Mouse (Mus musculus) T-helper 17 cell (primary cell): Measurements from ENCODE around the gene Dhrs7b.
"Not testable (repeated sequence)": the region's sequence is repeated elsewhere in the genome, so short reads cannot be mapped to it uniquely, and the experiment has no call there.

ENCODE experiments used
- in situ Hi-C, 2 experiments: fragments of 300-600 bp; cut with MboI, MseI; formaldehyde crosslinking; loops; 1 replicate in 1 of 2; 2 replicates in 1 of 2; pipeline ENCODE4 v1.15.1; 2025; ENCODE audit warnings: high pct_unique_total_duplicates in 2 of 2

Gene Dhrs7b

DNA sequence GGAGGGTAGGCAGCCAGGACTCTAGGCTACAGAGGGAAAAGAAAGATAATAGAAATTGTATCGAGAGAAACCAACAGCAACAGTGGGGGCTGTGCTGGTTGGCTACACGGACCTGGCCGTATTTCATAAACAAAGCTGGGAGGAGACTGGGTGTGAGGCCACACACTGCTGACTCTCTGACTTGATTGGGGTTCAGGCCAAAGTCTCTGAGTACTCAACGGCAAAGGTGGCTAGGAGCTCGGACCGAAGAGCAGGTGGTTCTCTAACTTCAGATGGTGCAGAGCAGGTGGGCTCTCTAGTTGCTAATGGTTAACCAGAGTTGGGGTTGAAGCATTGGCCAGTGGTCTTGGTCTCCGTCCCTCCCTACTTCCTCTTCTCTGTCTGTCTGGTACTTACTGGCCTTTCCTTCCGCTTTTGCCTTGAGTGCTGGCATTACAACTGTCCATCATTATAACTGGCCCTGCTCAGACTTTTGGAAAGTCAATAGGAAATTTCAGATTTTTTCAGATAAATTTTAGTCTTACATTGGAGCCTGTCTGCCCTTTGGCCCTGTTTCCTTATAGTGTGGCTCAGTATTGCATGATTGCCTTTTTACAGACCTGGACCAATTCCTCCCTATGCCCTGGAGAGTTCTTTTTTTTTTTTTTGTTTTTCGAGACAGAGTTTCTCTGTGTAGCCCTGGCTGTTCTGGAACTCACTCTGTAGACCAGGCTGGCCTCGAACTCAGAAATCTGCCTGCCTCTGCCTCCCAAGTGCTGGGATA, 7.4 kb downstream of the Dhrs7b start:
- in situ Hi-C loops = loop anchor here in 1 of 2 experiments (10.0 kb wide), 1 partner anchor 623 kb away; no protein-coding TSS in a partner anchor

DNA sequence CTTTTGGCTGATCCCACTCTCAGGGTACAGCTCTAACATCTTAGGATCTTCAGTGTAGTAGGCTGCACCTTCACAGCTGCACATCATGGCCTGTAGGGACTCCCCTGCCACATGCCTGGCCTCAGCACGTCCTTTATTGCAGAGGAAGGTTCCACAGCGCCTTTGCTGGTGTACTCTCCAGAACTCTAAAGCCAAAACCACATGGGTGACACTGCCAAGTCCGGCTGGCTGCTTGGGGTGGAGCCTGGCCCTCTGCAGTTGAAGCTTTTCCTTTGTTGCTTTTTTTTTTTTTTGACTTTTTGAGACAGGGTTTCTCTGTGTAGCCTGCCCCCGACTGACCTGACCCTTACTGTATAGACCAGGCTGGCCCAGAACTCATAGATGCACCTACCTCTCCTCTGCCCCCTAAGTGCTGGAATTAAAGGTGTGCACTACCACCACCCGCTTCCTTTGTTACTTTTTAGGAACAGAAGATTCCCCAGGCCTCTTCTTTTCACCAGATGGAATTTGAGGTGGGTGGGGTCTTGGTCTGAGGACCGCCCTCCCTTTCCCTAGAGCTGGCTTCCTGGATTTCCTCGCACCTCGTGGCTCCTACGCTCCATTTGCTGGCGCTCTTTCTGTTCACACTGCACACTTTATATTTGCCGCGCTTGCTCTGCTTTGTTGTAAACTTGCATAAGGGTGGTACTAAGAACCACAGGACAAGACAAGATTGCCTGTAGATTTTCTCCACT, 11.2 kb downstream of the Dhrs7b start:
- in situ Hi-C loops = no loop called here

DNA sequence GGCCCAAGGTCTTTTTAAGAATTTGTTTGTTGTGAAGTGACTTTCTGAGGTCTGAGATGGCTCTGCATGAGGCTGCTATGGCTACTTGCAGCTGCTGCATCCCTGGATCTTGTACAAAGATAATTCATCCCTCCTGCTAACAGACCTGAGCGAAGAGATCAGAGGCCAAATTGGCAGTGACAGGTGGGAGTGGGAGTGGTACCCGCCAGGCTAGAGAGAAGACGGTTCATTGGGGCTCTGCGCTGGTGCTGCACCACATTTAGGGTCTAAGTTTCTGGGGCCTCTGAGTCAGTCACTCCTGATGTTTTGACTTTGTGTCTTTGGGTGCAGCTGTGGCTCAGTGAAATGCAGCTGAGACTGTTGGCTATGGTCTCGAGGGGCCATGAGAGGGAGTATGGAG, 13.0 kb downstream of the Dhrs7b start:
- in situ Hi-C loops = no loop called here

DNA sequence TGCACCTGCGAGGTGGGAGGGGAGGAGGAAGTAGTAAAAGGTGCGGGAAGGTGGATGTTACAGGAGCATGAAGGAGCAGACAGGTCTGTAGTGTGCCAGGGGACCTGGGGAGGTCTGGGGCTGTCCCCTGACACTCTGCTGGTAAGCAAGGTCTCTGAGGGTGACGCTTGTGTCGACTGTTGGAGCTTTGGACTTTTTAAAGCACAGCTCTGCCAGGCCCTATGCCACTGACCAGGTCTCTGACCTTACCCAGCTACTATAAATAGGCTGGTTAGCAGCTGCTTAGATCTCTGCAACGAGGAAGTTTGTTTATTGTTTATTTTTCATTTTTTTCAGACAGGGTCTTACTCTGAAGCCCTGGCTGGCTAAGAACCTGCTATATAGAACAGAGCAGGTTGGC, 15.0 kb downstream of the Dhrs7b start:
- in situ Hi-C loops = no loop called here

DNA sequence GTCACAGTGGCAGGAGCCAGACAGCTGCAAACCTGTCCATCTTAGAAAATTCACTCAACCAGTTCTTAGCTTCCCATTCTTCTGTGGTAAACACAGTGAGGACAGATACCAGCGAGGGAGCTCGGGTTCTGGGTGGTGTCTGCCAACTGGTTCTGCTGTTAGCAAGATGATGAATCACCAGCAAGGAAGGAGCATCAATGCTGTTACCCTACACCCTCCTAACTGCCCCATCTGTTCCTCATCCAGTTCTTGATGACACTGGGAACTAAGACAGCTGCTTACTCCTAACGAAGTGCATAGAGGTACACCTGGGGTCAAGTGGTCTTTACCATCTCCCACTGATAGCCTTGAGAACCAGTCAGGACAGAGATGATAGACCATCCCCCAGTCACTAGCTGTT, 26.2 kb downstream of the Dhrs7b start:
- in situ Hi-C loops = no loop called here

DNA sequence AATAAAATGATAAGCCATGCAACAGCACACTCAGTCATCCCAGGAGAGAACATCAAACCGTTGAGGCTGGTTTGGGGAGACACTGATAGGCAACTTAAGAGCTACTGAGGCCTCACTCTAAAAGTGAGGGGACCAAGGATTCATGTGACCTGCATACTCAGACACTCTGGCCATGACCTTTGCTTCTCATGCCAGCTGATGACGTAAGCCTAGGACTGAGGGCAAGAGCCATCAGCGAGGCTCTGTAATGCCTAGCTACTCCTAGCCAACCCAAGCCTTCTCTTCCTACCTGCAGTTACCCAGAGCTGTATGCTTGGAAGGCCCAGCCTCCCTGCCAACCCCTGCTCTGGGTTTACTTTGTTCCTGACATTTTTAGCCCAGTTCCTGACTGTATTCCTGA, 31.6 kb downstream of the Dhrs7b start:
- in situ Hi-C loops = no loop called here

DNA sequence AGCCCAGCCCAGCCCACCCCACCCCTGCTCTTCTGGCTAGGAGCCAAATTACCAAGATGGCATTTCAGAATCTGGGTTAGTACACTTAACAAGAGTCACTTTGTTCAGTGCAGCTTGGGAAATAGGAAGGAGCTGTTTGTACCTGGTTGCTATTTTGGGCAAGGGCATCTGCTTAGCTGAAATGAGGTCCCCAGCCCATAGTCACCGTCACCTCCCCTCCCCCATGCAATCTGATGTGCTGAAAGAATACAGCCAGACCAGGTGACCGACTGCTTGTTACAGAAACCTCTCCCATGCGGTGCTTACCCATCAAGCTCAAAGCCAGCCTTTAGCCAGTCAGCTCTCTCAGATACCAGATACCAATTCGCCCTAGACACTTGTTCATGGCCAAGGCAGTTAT, 32.8 kb downstream of the Dhrs7b start:
- in situ Hi-C loops = no loop called here

DNA sequence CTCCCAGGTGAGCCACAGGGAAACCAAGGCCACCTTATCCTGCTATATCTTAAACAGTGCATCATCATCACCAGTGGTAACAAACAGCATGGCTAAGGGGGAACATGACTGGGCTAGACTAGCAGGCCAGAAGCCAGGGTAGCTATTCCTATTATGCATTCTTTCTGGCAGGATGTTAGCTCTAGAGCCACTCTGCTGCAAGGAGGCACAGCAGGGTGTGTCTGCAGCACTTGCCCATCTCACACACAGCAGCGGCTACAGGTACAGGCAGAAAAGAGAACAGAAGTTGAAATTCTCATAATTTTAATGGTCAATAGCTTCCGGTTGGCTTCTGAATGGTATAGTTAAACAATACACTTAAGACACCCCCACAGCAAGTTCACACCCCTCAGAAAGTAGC, 33.7 kb downstream of the Dhrs7b start:
- in situ Hi-C loops = no loop called here

DNA sequence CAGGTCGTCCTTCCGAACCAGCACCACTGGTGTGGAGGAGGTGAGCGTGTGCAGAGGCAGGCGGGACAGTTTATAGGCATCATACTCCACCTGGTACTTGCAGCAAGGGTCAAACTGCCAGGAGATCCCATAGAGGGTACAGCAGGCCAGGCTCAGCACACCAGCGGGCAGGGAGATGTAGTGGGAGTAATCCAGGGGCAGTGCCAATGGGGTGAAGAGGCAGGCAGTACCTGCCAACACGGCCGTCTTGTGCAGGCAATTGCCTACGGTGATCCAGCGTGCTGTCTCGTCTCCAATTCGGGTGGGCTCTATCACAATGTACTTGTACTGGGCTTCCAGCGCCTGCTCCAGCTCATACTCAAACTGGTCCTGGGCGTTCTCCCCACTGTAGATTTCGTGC, 34.5 kb downstream of the Dhrs7b start:
- in situ Hi-C loops = no loop called here

DNA sequence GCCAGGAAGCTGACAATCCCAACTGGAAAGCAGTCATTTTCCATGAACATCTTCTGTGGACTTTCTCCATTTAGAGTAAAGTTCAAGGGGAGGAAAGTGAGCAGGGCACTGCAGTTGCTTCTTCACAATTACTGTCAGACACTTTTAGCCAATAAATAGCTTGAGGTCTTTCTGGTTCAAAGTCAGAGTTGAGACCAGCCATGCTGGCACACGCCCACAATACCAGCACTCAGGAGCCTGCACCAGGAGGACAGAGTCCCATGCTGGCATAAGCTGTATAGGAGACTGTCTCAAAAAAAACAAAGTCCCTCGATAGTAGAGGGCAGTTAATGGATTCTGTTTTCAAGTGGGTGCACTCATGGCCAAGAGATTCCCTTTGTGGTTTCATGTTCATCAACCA, 35.6 kb downstream of the Dhrs7b start:
- in situ Hi-C loops = no loop called here

DNA sequence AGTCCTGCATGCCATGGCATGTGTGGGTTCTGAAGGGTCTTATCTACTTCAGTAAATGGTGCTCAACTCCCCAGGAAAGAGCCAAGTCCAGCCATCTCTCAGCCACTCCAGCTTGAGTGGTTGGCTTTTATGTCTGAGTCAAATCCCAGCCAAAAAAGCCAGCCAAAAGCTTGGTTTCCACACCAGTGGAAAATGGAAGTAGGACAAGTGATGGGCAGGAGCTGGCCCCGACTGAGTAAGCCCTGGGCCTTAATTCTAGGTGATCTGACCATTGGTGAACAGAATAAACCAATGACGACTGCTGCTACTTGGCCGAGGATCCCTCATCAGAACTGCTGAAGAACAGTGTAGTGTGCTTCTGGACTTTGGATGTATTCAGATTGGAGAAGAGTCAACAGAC, 37.0 kb downstream of the Dhrs7b start:
- in situ Hi-C loops = no loop called here

DNA sequence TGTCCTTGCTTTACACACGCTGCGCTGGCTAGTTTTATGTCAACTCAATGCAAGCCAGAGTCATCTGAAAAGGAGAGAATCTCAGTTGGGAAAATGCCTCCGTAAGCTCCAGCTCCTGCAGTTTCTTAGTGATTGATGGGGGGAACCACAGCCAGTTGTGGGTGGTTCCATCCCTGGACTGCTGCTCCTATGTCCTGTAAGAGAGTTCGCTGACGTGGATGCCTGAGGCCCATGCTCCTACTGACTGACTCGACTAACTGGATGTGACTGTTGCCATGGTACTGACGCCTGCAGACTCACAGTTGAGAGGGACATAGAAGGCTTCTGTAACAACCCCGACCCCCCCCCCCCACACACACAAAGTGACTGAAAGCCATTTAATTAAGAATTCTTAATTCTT, 37.5 kb downstream of the Dhrs7b start:
- in situ Hi-C loops = no loop called here

DNA sequence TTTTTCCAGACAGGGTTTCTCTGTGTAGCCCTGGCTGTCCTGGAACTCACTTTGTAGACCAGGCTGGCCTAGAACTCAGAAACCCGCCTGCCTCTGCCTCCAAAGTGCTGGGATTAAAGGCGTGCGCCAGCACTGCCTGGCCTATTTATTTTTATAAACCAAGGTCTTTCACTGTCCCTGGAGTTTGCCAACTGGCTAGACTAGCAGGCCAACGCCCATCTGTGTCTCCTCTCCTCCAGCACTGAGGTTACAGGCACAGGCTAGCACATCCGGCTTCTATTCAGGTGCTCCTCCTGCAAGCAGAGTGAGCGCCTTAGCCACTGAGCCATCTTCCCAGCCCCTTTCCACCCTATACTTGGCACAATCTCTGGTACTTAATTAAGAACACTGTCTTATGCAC, 39.0 kb downstream of the Dhrs7b start:
- in situ Hi-C loops = not testable (repeated sequence)

DNA sequence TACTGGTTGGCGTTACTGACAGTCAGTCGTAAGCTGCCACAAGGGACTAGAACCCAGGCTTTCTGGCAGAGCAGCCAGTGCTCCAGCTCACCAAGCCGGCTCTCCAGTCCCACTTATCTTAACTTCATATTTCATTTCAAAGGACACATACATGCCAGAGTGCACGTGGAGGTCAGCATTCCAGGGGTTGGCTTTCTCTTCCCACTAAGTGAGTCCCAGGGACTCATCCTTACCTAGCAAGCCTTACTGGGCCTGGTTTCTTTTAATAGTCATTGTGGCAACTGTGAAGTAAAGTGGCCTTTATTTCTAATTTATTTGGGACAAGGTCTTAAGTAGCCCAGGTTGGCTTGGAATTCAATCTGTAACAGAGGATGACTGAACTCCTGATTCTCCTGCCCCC, 41.0 kb downstream of the Dhrs7b start:
- in situ Hi-C loops = loop anchor here (10.0 kb wide), 2 partner anchors 457 to 767 kb away; partner anchors contain the start of genes Atpaf2 (in 1 of the 2), Gid4 (in 1 of the 2) and Rai1 (in 1 of the 2)

DNA sequence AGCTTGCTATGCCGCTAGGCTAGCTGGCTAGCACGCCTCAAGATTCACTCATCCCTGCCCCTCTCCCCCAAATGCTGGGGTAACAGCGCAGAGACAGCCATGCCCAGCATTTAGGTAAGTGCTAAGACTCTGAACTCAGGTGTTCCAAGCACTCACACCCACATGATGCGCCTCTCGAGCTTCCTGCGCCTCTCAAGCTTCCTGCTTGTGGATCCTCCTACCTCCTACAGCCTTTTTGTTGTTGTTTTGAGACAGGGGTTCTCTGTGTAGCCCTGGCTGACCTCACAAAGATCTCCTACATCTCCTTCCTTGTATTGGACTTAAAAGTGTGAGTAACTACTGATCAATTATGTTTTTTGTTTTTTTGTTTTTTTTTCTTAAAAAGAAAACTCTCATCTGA, 42.7 kb downstream of the Dhrs7b start:
- in situ Hi-C loops = loop anchor here (10.0 kb wide), 2 partner anchors 458 to 768 kb away; partner anchors contain the start of genes Atpaf2 (in 1 of the 2), Gid4 (in 1 of the 2) and Rai1 (in 1 of the 2)

DNA sequence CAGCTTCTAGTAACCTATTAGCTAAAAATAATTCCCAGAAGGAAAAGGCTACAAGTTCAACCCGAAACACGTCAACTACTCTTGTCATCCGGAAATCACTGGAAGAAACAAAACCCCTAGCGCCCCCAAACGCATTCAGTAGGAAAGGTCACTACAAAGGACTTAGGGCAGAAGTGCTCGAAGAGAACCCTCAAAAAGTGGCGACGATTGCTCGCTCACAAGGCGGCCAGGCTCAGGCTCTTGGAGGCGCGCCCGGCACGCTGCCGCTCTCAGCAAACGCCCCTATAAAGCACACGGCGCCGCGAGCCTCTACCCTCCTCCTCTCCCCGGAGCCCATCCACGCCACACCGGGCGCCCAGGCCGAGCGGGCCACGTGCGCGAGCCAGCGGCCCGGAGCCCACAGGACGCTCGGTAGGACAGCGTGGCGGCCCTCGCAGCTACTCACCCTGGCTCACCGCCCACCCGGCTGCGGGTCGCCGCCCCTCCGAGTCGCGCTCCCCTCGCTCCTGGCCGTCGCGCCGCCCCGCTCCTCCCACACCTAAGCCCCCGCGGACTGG, 47.7 kb downstream of the Dhrs7b start:
- in situ Hi-C loops = loop anchor here (10.0 kb wide), 2 partner anchors 463 to 773 kb away; partner anchors contain the start of genes Atpaf2 (in 1 of the 2), Gid4 (in 1 of the 2) and Rai1 (in 1 of the 2)

DNA sequence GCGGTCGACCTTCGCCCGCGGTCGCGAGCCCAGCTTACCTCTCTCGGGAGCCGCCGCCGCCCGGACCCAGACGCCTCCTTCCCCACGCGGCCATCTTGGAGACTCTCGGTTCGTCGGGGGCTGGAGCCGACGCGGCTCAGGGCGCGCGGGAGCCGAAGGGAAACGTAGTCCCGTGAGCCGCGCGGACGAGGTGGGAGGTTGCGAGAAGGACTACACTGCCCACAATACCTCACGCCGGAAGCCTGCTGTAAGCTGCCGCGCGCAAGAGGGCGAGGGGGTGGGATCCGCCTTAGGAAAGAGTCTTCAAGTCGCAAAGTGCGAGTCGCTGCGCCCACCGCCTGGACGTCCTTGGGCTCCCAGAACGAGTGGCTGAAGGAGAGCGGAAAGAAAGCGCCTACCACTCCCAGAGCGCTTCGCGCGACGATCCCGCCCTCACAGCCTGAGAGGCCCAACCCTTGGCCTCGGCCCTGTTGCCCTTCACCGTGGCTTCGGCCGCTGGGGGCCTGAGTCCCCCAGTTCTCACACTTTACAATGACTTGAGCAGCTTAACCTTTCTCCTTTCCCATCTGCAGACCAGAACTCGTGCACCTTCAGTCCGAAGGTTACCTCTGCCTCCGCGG, 48.4 kb downstream of the Dhrs7b start, which contains the start of gene Tmem11:
Tmem11 (minus strand) TSS at position 598 of the 620 bp plus-strand sequence.
- in situ Hi-C loops = loop anchor here (10.0 kb wide), 2 partner anchors 464 to 774 kb away; partner anchors contain the start of genes Atpaf2 (in 1 of the 2), Gid4 (in 1 of the 2) and Rai1 (in 1 of the 2)

DNA sequence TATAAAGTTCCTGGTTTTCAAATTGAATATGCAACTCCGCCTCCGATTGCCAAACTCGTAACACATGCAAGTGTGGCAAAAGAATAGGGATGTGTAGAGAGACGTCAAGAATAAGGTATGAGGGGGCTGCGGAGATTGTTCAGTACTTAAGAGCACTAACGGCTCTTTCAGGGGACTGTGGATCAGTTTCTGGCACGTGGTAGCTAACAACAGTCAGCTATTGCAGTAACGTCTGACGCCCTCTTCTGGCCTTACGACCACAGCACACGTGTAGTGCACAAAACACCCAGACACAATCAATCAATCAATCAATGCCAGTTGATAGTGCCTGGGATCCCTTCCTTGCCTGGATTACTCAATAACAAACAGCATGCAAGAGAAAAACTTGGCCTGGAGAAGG, 49.0 kb downstream of the Dhrs7b start:
- in situ Hi-C loops = loop anchor here (10.0 kb wide), 2 partner anchors 465 to 775 kb away; partner anchors contain the start of genes Atpaf2 (in 1 of the 2), Gid4 (in 1 of the 2) and Rai1 (in 1 of the 2)

DNA sequence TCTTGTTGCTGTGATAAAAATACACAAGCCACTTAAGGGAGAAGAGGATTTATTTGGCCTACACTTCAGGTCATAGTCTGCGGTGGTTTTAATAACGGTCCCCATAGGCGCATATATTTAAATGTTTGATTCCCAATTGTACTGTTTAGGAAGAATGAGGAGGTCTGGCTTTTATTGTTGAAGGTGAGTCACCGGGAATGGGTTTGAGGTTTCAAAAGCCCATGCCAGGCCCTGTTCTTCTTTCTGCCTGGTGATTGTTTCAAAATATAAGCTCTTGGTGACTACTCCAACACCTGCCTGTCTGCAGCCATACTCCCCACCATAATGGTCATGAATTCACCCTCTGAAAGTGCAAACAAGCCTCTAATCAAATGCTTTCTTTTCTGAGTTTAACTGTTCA, 50.1 kb downstream of the Dhrs7b start:
- in situ Hi-C loops = no loop called here

DNA sequence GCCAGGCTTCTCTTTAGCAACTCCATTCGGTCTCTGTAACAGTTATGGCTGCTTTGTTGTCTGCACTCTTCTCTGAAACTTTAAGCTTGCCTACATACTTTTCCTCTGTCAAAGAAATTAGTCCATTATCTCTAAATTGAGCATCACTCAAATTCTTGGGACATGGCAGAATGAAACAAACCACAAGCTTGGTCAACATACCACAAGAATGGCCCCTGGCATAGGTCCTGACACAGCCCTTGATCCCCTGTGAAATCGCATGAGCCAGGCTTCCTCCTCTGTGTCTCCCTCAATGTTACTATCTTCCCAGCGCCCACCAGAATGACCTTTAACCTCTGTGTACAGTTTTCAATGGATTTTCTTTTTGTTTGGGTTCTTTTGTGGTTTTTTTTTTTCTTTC, 52.0 kb downstream of the Dhrs7b start:
- in situ Hi-C loops = no loop called here

DNA sequence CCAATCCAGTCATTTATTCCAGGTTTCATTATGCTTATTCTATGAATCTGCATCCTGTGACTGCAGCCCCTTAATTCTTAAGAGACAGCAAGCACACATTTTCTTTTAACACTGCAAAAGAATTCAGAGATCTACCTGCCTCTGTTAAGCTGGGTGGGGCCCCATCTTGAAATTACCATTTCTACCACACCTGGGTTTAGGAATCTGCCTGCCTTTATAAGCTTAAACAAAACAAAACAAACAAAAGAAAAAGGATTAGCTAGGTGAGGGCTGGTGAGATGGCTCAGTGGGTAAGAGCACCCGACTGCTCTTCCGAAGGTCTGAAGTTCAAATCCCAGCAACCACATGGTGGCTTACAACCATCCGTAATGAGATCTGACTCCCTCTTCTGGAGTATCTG, 56.6 kb downstream of the Dhrs7b start:
- in situ Hi-C loops = not testable (repeated sequence)
